9 mouse cellular contexts compared by ENCODE assay signal in the genomic region with DNA sequence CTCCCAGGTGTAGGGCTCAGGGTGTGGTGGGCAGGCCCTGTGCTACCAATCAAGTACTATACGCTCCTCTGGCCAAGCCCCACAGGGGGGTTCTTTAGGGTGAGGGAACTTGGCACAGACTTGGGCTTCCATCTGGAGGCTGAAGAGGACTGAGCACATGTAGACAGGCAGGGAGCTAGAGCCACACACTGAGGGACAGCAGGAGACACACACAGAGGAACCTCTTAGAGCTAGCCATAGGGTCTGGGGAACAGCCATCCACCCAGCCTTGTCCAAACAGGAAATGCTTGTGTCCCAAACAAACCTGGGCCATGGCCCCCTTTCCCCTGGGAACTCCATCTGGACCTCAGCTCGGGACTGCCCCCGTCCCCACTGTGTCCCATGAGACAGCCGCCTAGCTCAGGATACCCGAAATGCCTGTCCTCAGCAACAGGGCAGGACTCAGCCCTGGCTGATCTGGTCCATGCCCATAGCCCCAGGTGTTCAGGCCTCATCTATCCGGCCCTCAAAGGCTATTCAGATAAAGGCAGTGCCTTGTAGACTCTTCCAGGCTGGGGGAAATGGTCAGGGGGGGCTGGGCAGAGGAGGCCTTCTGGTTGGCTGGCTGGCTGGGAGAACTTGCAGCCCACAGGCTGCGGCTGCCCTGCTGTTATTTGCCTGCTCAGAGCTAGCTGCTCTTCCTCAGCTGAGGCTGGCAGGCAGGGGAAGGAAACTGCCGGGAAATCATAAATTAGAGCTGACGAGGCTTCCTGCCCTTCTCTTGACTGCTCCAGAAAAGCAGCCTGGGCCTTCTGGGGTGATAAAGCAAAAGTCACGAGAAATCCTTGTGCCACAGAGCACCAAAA. TPM values are rescaled to one million over a fixed set of nuclear protein-coding genes. Genes with fewer than 3 reads are reported as not detected.
DNase-seq lines count a peak whose midpoint lies in the region; ATAC-seq and TF ChIP-seq lines count a peak whose summit lies in the region.
"Had no signal": no experiment of that assay in that cellular context is flagged by ENCODE, and none has a peak within 500 bp of the region (broad histone marks: within the 10 kb centered on the region; RNA-seq: fewer than 3 reads in every experiment).

No protein-coding gene starts in this region.

- TF ChIP-seq CTCF in kidney, adult 2 months (conservative IDR thresholded peaks at IDR 0.05; ENCODE audit: insufficient read depth, insufficient read length, low read depth, low read length), result no peak

- ATAC-seq in lung, embryonic 15.5 days (ENCODE audit: borderline replicate concordance, extremely low read depth, low FRiP score, low TSS enrichment), result peak; percentile 64; the same call in 1 of the 2 replicates
- no peak for ATAC-seq in embryonic facial prominence, embryonic 12.5 days (ENCODE audit: insufficient number of reproducible peaks, insufficient read depth, low FRiP score, low TSS enrichment)
- ATAC-seq in stomach, embryonic 14.5 days (ENCODE audit: insufficient number of reproducible peaks, insufficient read depth, low FRiP score, low read depth), result peak; percentile 44

- TF ChIP-seq POLR2A in kidney, adult 2 months (IDR thresholded peaks at IDR 0.05; ENCODE audit: low read depth, low read length), result no peak

- no peak overlapping the region for H3K4me3 ChIP-seq in lung, embryonic 15.5 days
- H3K4me3 ChIP-seq in embryonic facial prominence, embryonic 12.5 days, result no peak overlapping the region
- no peak overlapping the region for H3K4me3 ChIP-seq in kidney, adult 2 months (ENCODE audit: insufficient read depth, low read depth, low read length)
- H3K4me3 ChIP-seq in stomach, embryonic 14.5 days (ENCODE audit: low read depth, low read length), result no peak overlapping the region
- H3K4me3 ChIP-seq: erythroblast, embryonic 14.5 days had no signal

- no peak for DNase-seq in lung, postnatal 36 days
- peak; percentile 81 for DNase-seq in kidney, adult 2 months
- no peak for DNase-seq in urinary bladder, postnatal 14 days (ENCODE audit: low spot score)
- DNase-seq in ovary, postnatal 36 days (ENCODE audit: low spot score), result no peak

- no peak overlapping the region for H3K9ac ChIP-seq in lung, embryonic 15.5 days
- H3K9ac ChIP-seq in embryonic facial prominence, embryonic 12.5 days, result no peak overlapping the region
- H3K9ac ChIP-seq in stomach, embryonic 14.5 days (replicated peaks; ENCODE audit: low read depth, low read length), result no peak overlapping the region; the same call in 1 of the 2 replicates

- H3K27me3 ChIP-seq in lung, embryonic 15.5 days, result no peaks in the 10 kb centered on the region
- H3K27me3 ChIP-seq in embryonic facial prominence, embryonic 12.5 days, result peaks cover 13% of the 10 kb centered on the region
- no peaks in the 10 kb centered on the region for H3K27me3 ChIP-seq in kidney, adult 2 months (replicated peaks; ENCODE audit: control insufficient read depth, insufficient read depth, low read length)
- H3K27me3 ChIP-seq in stomach, embryonic 14.5 days (ENCODE audit: control insufficient read depth, insufficient read depth, low read length), result no peaks in the 10 kb centered on the region

- peaks cover 41% of the 10 kb centered on the region for H3K4me1 ChIP-seq in lung, embryonic 15.5 days
- peaks cover 21% of the 10 kb centered on the region; the same call in 1 of the 2 replicates for H3K4me1 ChIP-seq in embryonic facial prominence, embryonic 12.5 days
- no peaks in the 10 kb centered on the region for H3K4me1 ChIP-seq in kidney, adult 2 months (ENCODE audit: control insufficient read depth, insufficient read depth, low read length)
- peaks cover 13% of the 10 kb centered on the region for H3K4me1 ChIP-seq in stomach, embryonic 14.5 days (ENCODE audit: control insufficient read depth, insufficient read depth, low read length)

- WGBS in lung, embryonic 15.5 days, result 28% methylated on average over 10 of the region's 10 CpGs
- WGBS in embryonic facial prominence, embryonic 12.5 days, result 39% methylated on average over 10 of the region's 10 CpGs
- 59% methylated on average over 10 of the region's 10 CpGs for WGBS in kidney, adult 2 months
- WGBS in stomach, embryonic 14.5 days, result 30% methylated on average over 10 of the region's 10 CpGs

- peak overlapping the region; percentile 65 for H3K27ac ChIP-seq in lung, embryonic 15.5 days
- H3K27ac ChIP-seq in embryonic facial prominence, embryonic 12.5 days, result peak overlapping the region; percentile 6; the same call in 1 of the 2 replicates
- peak overlapping the region; percentile 87 for H3K27ac ChIP-seq in kidney, adult 2 months (ENCODE audit: insufficient read depth, low read depth, low read length)
- H3K27ac ChIP-seq in stomach, embryonic 14.5 days (ENCODE audit: low read length), result peak overlapping the region; percentile 45; the same call in 1 of the 2 replicates
- H3K27ac ChIP-seq: macrophage had no signal

- H3K9me3 ChIP-seq in lung, embryonic 15.5 days, result no peaks in the 10 kb centered on the region
- no peaks in the 10 kb centered on the region for H3K9me3 ChIP-seq in embryonic facial prominence, embryonic 12.5 days
- no peaks in the 10 kb centered on the region for H3K9me3 ChIP-seq in stomach, embryonic 14.5 days (ENCODE audit: control insufficient read depth, low read depth, low read length)

- no peak overlapping the region; the same call in 1 of the 2 replicates for H3K4me2 ChIP-seq in lung, embryonic 15.5 days
- no peak overlapping the region for H3K4me2 ChIP-seq in embryonic facial prominence, embryonic 12.5 days (replicated peaks)
- no peak overlapping the region for H3K4me2 ChIP-seq in stomach, embryonic 14.5 days (replicated peaks; ENCODE audit: low read depth, low read length)

- no peaks in the 10 kb centered on the region for H3K36me3 ChIP-seq in lung, embryonic 15.5 days
- no peaks in the 10 kb centered on the region for H3K36me3 ChIP-seq in embryonic facial prominence, embryonic 12.5 days
- H3K36me3 ChIP-seq in kidney, adult 2 months (ENCODE audit: control insufficient read depth, insufficient read depth, low read length), result no peaks in the 10 kb centered on the region
- H3K36me3 ChIP-seq in stomach, embryonic 14.5 days (ENCODE audit: control insufficient read depth, insufficient read depth, low read length), result no peaks in the 10 kb centered on the region

RNA-seq across cellular contexts. Expression of gene Emid1, which starts 3.1 kb away (rescaled TPM):
- polyA plus RNA-seq in lung, embryonic 15.5 days (2015; fragmentation: Nextera tagmentation; extraction: Ambion mirVana), result 54.3 and 55.6 TPM in 2 replicates
- polyA plus RNA-seq in embryonic facial prominence, embryonic 12.5 days (2016; fragmentation: Nextera tagmentation; extraction: Ambion mirVana), result 27.9 and 31.0 TPM in 2 replicates
- 21.9 and 23.2 TPM in 2 replicates for polyA plus RNA-seq in kidney, adult 2 months (2012; rRNA removed)
- 45.9 and 56.9 TPM in 2 replicates for polyA plus RNA-seq in stomach, embryonic 14.5 days (2014; fragmentation: Nextera tagmentation; extraction: Ambion mirVana)

RNA-seq across cellular contexts. Expression of gene Ewsr1, which starts 56.1 kb away (rescaled TPM):
- 778 and 796 TPM in 2 replicates for polyA plus RNA-seq in lung, embryonic 15.5 days (2015; fragmentation: Nextera tagmentation; extraction: Ambion mirVana)
- 949 and 978 TPM in 2 replicates for polyA plus RNA-seq in embryonic facial prominence, embryonic 12.5 days (2016; fragmentation: Nextera tagmentation; extraction: Ambion mirVana)
- 204 and 218 TPM in 2 replicates for polyA plus RNA-seq in kidney, adult 2 months (2012; rRNA removed)
- 467 and 495 TPM in 2 replicates for polyA plus RNA-seq in stomach, embryonic 14.5 days (2014; fragmentation: Nextera tagmentation; extraction: Ambion mirVana)

RNA-seq across cellular contexts. Expression of gene Rhbdd3, which starts 56.5 kb away (rescaled TPM):
- 26.3 and 31.2 TPM in 2 replicates for polyA plus RNA-seq in lung, embryonic 15.5 days (2015; fragmentation: Nextera tagmentation; extraction: Ambion mirVana)
- 26.4 and 27.9 TPM in 2 replicates for polyA plus RNA-seq in embryonic facial prominence, embryonic 12.5 days (2016; fragmentation: Nextera tagmentation; extraction: Ambion mirVana)
- 26.4 and 35.6 TPM in 2 replicates for polyA plus RNA-seq in kidney, adult 2 months (2012; rRNA removed)
- polyA plus RNA-seq in stomach, embryonic 14.5 days (2014; fragmentation: Nextera tagmentation; extraction: Ambion mirVana), result 29.7 and 31.2 TPM in 2 replicates

Comparison
In these comparisons a context has a peak if more than half of its experiments do, and no peak if none do; other contexts are left out.
1. H3K27ac ChIP-seq: peak in every context shown above with its lines; median percentile 87 in kidney, adult 2 months; 65 in lung, embryonic 15.5 days; 45 in stomach, embryonic 14.5 days; 6 in embryonic facial prominence, embryonic 12.5 days.